Mouse (Mus musculus) cerebellum, adult 11-12 months (tissue): ENCODE measurements around the gene Try4.
"Not testable (repeated sequence)": the region's sequence is repeated elsewhere in the genome, so short reads cannot be mapped to it uniquely, and the experiment has no call there.

Experiments used
- DNase-seq: peaks from one replicate; pipeline ENCODE4 v3.0.0; 2022

The Try4 gene

DNA sequence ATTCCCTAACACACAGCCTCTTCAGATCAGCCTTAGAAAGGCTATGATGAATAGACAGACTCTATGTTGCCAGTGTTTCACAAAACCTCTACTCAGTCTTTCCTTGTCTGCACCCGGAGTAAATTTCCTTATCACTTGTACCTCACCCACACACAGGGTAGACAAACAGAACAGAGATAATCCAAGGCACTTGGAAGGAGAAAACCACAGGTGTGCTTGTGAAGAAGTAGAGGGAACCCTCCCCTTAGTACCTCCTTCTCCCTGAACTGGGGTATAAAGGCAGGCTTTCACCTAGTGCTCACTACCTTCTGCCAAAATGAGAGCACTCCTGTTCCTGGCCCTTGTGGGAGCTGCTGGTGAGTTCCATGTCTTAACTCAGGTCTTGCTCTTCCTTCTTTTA is at the start of gene Try4:
TSS of gene Try4 (plus strand) at position 301 of the 400 bp plus-strand sequence.
- no peak for DNase-seq

- DNase-seq, result not testable (repeated sequence)
These were observed 48.8 kb upstream of the Try4 start for GRCm38 (mm10) chr6:41253314-41253713.

DNA sequence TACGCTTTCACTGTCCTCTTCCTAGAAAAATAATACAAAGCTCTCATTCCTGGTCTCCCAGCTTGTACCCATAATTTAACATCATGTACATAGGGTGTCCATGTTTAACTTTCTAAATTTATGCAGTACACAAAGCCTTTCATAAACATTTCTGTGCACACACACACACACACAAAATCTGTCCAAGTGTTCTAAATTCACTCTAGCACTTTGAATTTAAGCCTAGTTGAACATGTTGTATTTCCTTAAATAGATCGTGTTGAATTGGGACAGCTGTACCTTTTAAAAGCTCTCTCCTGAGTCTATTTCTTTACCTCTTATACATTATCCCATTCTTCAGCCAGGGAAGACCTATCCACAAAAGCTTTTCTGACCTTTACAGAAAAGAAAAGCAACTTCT is 45.6 kb upstream of the Try4 start:
- DNase-seq, result no peak

DNA sequence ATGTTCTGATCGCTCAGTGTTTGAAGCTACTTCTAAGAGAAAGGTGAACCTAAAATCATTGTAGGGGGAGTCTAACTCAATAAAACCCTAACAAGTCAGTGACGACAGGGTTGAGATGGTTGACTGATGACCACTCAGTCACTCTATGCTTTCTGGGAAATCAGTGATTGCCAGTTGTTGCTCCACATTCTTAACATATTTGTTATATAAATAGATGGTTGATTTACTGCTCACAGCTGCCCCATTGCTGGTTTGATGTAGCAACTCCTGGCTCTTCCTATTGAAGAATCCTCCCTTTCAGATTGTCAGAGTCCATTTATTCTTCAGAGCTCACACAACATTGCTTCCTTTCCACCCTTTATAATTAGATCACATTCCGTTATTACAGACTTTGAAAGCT is 44.6 kb upstream of the Try4 start:
- DNase-seq, result no peak

DNA sequence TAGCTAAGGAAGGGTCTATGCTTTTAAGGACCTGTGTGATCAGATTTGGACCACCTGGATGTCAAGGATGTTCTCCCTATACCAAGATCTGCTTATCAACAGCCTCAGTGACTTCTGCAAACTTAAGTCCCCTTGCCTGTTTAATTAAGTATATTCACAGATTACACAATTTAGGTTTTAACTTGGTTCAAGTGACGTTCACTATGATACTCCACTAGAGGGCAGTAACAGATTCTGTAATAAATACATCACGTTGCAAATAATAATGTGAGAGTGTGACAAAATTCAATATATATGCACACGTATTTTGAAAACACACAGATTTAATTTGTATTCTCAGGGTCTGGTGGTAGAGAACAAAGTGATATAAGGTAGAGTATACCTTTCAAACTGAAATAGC is 39.3 kb upstream of the Try4 start:
- no peak for DNase-seq

GRCm38 (mm10) chr6:41266140-41266539 is 35.9 kb upstream of the Try4 start:
- DNase-seq, result no peak

- DNase-seq, result no peak
These were observed 3.8 kb upstream of the Try4 start for GRCm38 (mm10) chr6:41298255-41298654.

- DNase-seq, result not testable (repeated sequence)
These were observed 14.7 kb downstream of the Try4 start, which contains the start of gene Try5 for GRCm38 (mm10) chr6:41316741-41317140. Try5 (minus strand) TSS chr6:41316841.

DNA sequence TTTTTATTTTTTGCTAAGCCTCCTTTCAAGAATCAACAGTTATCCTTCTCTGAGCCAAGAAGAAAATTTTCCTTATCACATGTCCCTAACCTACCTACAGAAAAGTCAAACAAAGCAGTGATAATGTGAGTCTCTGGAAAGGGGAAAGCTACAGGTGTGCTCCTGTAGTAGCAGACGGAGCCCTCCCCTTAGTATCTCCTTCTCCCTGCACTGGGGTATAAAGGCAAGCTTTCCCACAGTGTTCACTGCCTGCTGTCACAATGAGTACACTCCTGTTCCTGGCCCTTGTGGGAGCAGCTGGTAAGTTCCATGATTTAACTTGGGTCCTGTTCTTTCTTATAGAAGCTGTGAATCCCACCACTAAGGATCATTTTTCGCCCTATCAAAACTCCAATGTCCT is 51.9 kb downstream of the Try4 start, which contains the start of gene Try10:
TSS of gene Try10 (plus strand) at position 174 of the 400 bp plus-strand sequence.
- DNase-seq, result no peak
